8 mouse cellular contexts compared by ENCODE assay signal in the genomic region with DNA sequence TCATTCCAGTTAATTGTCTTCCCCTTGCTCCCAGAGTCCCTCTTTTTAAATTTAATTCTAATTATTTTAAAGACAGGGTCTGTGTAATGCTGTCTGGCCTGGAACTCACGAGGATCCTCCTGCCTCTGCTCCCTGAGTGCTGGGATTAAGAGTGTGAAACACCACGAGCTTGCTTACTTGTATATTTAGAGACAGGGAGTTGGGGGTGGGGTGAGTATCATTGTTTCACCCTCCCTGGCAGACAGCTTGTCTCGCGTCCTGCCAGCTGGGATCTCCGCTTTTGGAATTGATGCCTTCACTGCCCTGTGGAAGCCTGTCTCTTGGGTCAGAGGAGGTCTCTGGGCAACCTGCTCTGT. TPM values are rescaled to one million over a fixed set of nuclear protein-coding genes. Genes with fewer than 3 reads are reported as not detected.
A peak's percentile ranks its signal among the peaks of the same experiment; 100 is the strongest.
DNase-seq lines count a peak whose midpoint lies in the region; ATAC-seq and TF ChIP-seq lines count a peak whose summit lies in the region.

No protein-coding gene starts in this region.

- H3K27me3 ChIP-seq in heart, embryonic 15.5 days = no peaks in the 10 kb centered on the region
- H3K27me3 ChIP-seq in embryonic facial prominence, embryonic 11.5 days (ENCODE audit: control insufficient read depth, insufficient read depth, low read length) = no peaks in the 10 kb centered on the region
- no peaks in the 10 kb centered on the region for H3K27me3 ChIP-seq in hindbrain, postnatal 0 days (ENCODE audit: insufficient read depth, low read length)
- H3K27me3 ChIP-seq in megakaryocyte, embryonic 14.5 days (replicated peaks) = no peaks in the 10 kb centered on the region

- ATAC-seq in heart, embryonic 15.5 days (replicated peaks; ENCODE audit: insufficient number of reproducible peaks, insufficient read depth, low FRiP score, low read depth) = 0 out of 2 replicates have a peak, but pooled peaks have one; percentile 11
- ATAC-seq in embryonic facial prominence, embryonic 11.5 days (replicated peaks; ENCODE audit: insufficient number of reproducible peaks, low FRiP score, low TSS enrichment, low read depth) = peak; percentile 40
- no peak for ATAC-seq in hindbrain, postnatal 0 days

- peak overlapping the region; percentile 64 for H3K4me3 ChIP-seq in heart, embryonic 15.5 days
- H3K4me3 ChIP-seq in embryonic facial prominence, embryonic 11.5 days (ENCODE audit: low read depth, low read length) = peak overlapping the region; percentile 76
- H3K4me3 ChIP-seq in hindbrain, postnatal 0 days (ENCODE audit: low read length) = peak overlapping the region; percentile 73
- H3K4me3 ChIP-seq in megakaryocyte, embryonic 14.5 days (replicated peaks) = peak overlapping the region; percentile 97

- DNase-seq in heart, postnatal 10 days = no peak
- DNase-seq in ES-CJ7 (ENCODE audit: low read depth, low spot score) = peak; percentile 67
- DNase-seq in embryonic facial prominence, embryonic 11.5 days (ENCODE audit: low spot score) = no peak
- DNase-seq in hindbrain, postnatal 0 days (ENCODE audit: low spot score) = no peak
- DNase-seq in retina, embryonic 14.5 days (ENCODE audit: low spot score) = no peak
- no peak for DNase-seq in kidney, postnatal 4 days

- peak overlapping the region; percentile 90 for H3K27ac ChIP-seq in heart, embryonic 15.5 days
- H3K27ac ChIP-seq in embryonic facial prominence, embryonic 11.5 days (replicated peaks; ENCODE audit: low read depth, low read length) = no peak overlapping the region; the same call in 1 of the 2 replicates
- peak overlapping the region; percentile 94; the same call in 1 of the 2 replicates for H3K27ac ChIP-seq in hindbrain, postnatal 0 days

- H3K36me3 ChIP-seq in heart, embryonic 15.5 days = peaks cover 11% of the 10 kb centered on the region; the same call in 1 of the 2 replicates
- no peaks in the 10 kb centered on the region for H3K36me3 ChIP-seq in embryonic facial prominence, embryonic 11.5 days (replicated peaks; ENCODE audit: control insufficient read depth, insufficient read depth, low read depth, low read length)
- H3K36me3 ChIP-seq in hindbrain, postnatal 0 days (ENCODE audit: insufficient read depth, low read length) = no peaks in the 10 kb centered on the region; the same call in 1 of the 2 replicates
- H3K36me3 ChIP-seq in megakaryocyte, embryonic 14.5 days (replicated peaks; ENCODE audit: low read length) = peaks cover 18% of the 10 kb centered on the region

- TF ChIP-seq CTCF in hindbrain, postnatal 0 days (IDR thresholded peaks at IDR 0.05; ENCODE audit: low read depth) = no peak

- 32% methylated on average over 5 of the region's 5 CpGs for WGBS in heart, embryonic 15.5 days
- 35% methylated on average over 5 of the region's 5 CpGs for WGBS in embryonic facial prominence, embryonic 11.5 days
- WGBS in hindbrain, postnatal 0 days = 35% methylated on average over 5 of the region's 5 CpGs

- peak overlapping the region; percentile 69 for H3K4me2 ChIP-seq in heart, embryonic 15.5 days
- H3K4me2 ChIP-seq in embryonic facial prominence, embryonic 11.5 days (ENCODE audit: low read depth, low read length) = no peak overlapping the region; the same call in 1 of the 2 replicates
- H3K4me2 ChIP-seq in hindbrain, postnatal 0 days (ENCODE audit: low read depth, low read length) = peak overlapping the region; percentile 82

- intact Hi-C loops in heart, postnatal 10 days (cut with DNase I) = loop anchor here (2.0 kb wide), 1 partner anchor 175 kb away; the partner anchor contains the start of gene Cxcr4

- H3K9me3 ChIP-seq in heart, embryonic 15.5 days (replicated peaks) = no peaks in the 10 kb centered on the region
- no peaks in the 10 kb centered on the region for H3K9me3 ChIP-seq in embryonic facial prominence, embryonic 11.5 days (replicated peaks; ENCODE audit: control insufficient read depth, low read length)
- H3K9me3 ChIP-seq in hindbrain, postnatal 0 days (ENCODE audit: low read length) = no peaks in the 10 kb centered on the region
- H3K9me3 ChIP-seq in megakaryocyte, embryonic 14.5 days = no peaks in the 10 kb centered on the region

- H3K4me1 ChIP-seq in heart, embryonic 15.5 days (replicated peaks) = peaks cover 5% of the 10 kb centered on the region; the same call in 1 of the 2 replicates
- no peaks in the 10 kb centered on the region for H3K4me1 ChIP-seq in embryonic facial prominence, embryonic 11.5 days (ENCODE audit: control insufficient read depth, insufficient read depth, low read length)
- no peaks in the 10 kb centered on the region for H3K4me1 ChIP-seq in hindbrain, postnatal 0 days (ENCODE audit: insufficient read depth, low read length)
- H3K4me1 ChIP-seq in megakaryocyte, embryonic 14.5 days = peaks cover 73% of the 10 kb centered on the region

- H3K9ac ChIP-seq in heart, embryonic 15.5 days = no peak overlapping the region
- H3K9ac ChIP-seq in embryonic facial prominence, embryonic 11.5 days (replicated peaks; ENCODE audit: low read length) = no peak overlapping the region
- peak overlapping the region; percentile 98; the same call in 1 of the 2 replicates for H3K9ac ChIP-seq in hindbrain, postnatal 0 days (replicated peaks; ENCODE audit: low read length)

RNA-seq across cellular contexts. Expression of gene Dars, which starts 0.3 kb away (rescaled TPM):
- 96.1 and 99.2 TPM in 2 replicates for polyA plus RNA-seq in heart, embryonic 15.5 days (2015; fragmentation: Nextera tagmentation; extraction: Ambion mirVana)
- 10 to 100 TPM; 54.7 to 60.1 TPM for total RNA-seq in heart, postnatal 10 days (2021)
- 123 and 126 TPM in 2 replicates for polyA plus RNA-seq in embryonic facial prominence, embryonic 11.5 days (2014; fragmentation: Nextera tagmentation; extraction: Ambion mirVana)
- total RNA-seq in hindbrain, postnatal 0 days (2014; rRNA removed) = 53.8 and 64.0 TPM in 2 replicates
- polyA plus RNA-seq in hindbrain, postnatal 0 days (2015; fragmentation: Nextera tagmentation; extraction: Ambion mirVana) = 130 and 139 TPM in 2 replicates
- polyA plus RNA-seq in megakaryocyte, embryonic 14.5 days (2012; ENCODE audit: insufficient read depth, low replicate concordance) = 31.3 and 132 TPM in 2 replicates

RNA-seq across cellular contexts. Expression of gene Mcm6, which starts 58.0 kb away (rescaled TPM):
- 118 and 153 TPM in 2 replicates for polyA plus RNA-seq in heart, embryonic 15.5 days (2015; fragmentation: Nextera tagmentation; extraction: Ambion mirVana)
- total RNA-seq in heart, postnatal 10 days (2021) = 10 to 100 TPM; 28.1 to 34.9 TPM
- 347 and 357 TPM in 2 replicates for polyA plus RNA-seq in embryonic facial prominence, embryonic 11.5 days (2014; fragmentation: Nextera tagmentation; extraction: Ambion mirVana)
- 59.0 and 77.3 TPM in 2 replicates for total RNA-seq in hindbrain, postnatal 0 days (2014; rRNA removed)
- polyA plus RNA-seq in hindbrain, postnatal 0 days (2015; fragmentation: Nextera tagmentation; extraction: Ambion mirVana) = 58.6 and 59.1 TPM in 2 replicates
- 5.7 and 7.6 TPM in 2 replicates for polyA plus RNA-seq in megakaryocyte, embryonic 14.5 days (2012; ENCODE audit: insufficient read depth, low replicate concordance)
